Mouse (Mus musculus) cerebellum, adult 2 months (tissue): ENCODE results near the gene Lrrc36. TPM values are rescaled to one million over a fixed set of nuclear protein-coding genes. Genes with fewer than 3 reads are reported as not detected.

Source experiments
- DNase-seq, 2 experiments: peaks; one replicate each; pipeline ENCODE4 v3.0.0; 2021
- H3K27ac ChIP-seq: fragments of 200-500 bp; 2 replicates; pipeline ENCODE4 v1.5.1; 2012; ENCODE audit warnings: low read length, control low read depth, inconsistent platforms; ENCODE audit not compliant: insufficient read depth
- H3K27me3 ChIP-seq: fragments of 200-500 bp; 2 replicates; pipeline ENCODE4 v1.6.1; 2012; ENCODE audit warnings: inconsistent platforms, mild to moderate bottlenecking, low read length, moderate library complexity; ENCODE audit not compliant: control insufficient read depth, insufficient read depth
- H3K4me1 ChIP-seq: fragments of 200-500 bp; 2 replicates; pipeline ENCODE4 v1.6.1; 2011; ENCODE audit warnings: low read length; ENCODE audit not compliant: control insufficient read depth, insufficient read depth
- H3K4me3 ChIP-seq: fragments of 200-500 bp; replicated peaks from 2 replicates; pipeline ENCODE3; 2011; ENCODE audit warnings: mild to moderate bottlenecking, low read depth, low read length, control low read depth; ENCODE audit not compliant: insufficient read depth
- CTCF ChIP-seq: fragments of 200-500 bp; IDR thresholded peaks from 2 replicates; pipeline ENCODE4 v1.5.1; 2011; ENCODE audit warnings: low read depth, mild to moderate bottlenecking, control low read depth, low read length, moderate library complexity, borderline replicate concordance; ENCODE audit not compliant: insufficient read depth
- POLR2A ChIP-seq: fragments of 200-500 bp; IDR thresholded peaks from 2 replicates; pipeline ENCODE4 v1.6.1; 2011; ENCODE audit warnings: low read length, control low read depth, borderline replicate concordance; ENCODE audit not compliant: insufficient read depth
- WGBS: fragments of 180-500 bp; shearing (Covaris S2); methylation state at CpG from one replicate; pipeline ENCODE4 v1.1.7; 2018; 5-methylcytosine and 5-hydroxymethylcytosine counted together
- polyA plus RNA-seq: library from polyadenylated mRNA; depleted of rRNA; stranded (reverse); fragments of >200 nt; gene quantifications from 2 replicates; pipeline ENCODE4 v1.2.3, GENCODE M21; 2012

Gene Lrrc36
- polyA plus RNA-seq, 1 experiment = 0.65 TPM

GRCm38 (mm10) chr8:105473816-105474606 lies 60.6 kb downstream of the Lrrc36 start:
- no peak for DNase-seq
- no peaks in the 10 kb centered on the region for H3K27me3 ChIP-seq
- WGBS = 31% methylated on average over 17 of the region's 17 CpGs
- TF ChIP-seq CTCF (no peak), POLR2A (no peak)
- no peak overlapping the region for H3K4me3 ChIP-seq
- peaks cover 11% of the 10 kb centered on the region; the same call in 1 of the 2 replicates for H3K4me1 ChIP-seq
- H3K27ac ChIP-seq = no peak overlapping the region

- Histone ChIP-seq H3K4me3 (no peak overlapping the region), H3K27ac (no peak overlapping the region), H3K27me3 (no peaks in the 10 kb centered on the region), H3K4me1 (peaks cover 4% of the 10 kb centered on the region; the same call in 1 of the 2 replicates)
- DNase-seq = no peak
- TF ChIP-seq POLR2A = no peak
- TF ChIP-seq CTCF = no peak
- 43% methylated on average over 5 of the region's 5 CpGs for WGBS
Observed at GRCm38 (mm10) chr8:105474680-105475079, 61.3 kb downstream of the Lrrc36 start.

- 0 out of 2 replicates have a peak, but pooled peaks cover 3% of the 10 kb centered on the region for H3K4me1 ChIP-seq
- no peaks in the 10 kb centered on the region for H3K27me3 ChIP-seq
- no peak overlapping the region for H3K4me3 ChIP-seq
- 62% methylated on average over 4 of the region's 4 CpGs for WGBS
- no peak for DNase-seq
- H3K27ac ChIP-seq = no peak overlapping the region
- TF ChIP-seq CTCF (no peak), POLR2A (no peak)
Observed at GRCm38 (mm10) chr8:105475254-105475653, 61.9 kb downstream of the Lrrc36 start.

- Histone ChIP-seq H3K4me3 (no peak overlapping the region), H3K27ac (no peak overlapping the region), H3K4me1 (0 out of 2 replicates have a peak, but pooled peaks cover 3% of the 10 kb centered on the region), H3K27me3 (no peaks in the 10 kb centered on the region)
- TF ChIP-seq CTCF (no peak), POLR2A (no peak)
- no peak for DNase-seq
- WGBS = 87% methylated on average over 8 of the region's 8 CpGs
Observed at GRCm38 (mm10) chr8:105475742-105476141, 62.4 kb downstream of the Lrrc36 start.

GRCm38 (mm10) chr8:105476161-105476560 lies 62.8 kb downstream of the Lrrc36 start:
- 0 out of 2 replicates have a peak, but pooled peaks cover 3% of the 10 kb centered on the region for H3K4me1 ChIP-seq
- no peak overlapping the region for H3K27ac ChIP-seq
- WGBS = 82% methylated on average over 7 of the region's 7 CpGs
- TF ChIP-seq CTCF (no peak), POLR2A (no peak)
- H3K27me3 ChIP-seq = no peaks in the 10 kb centered on the region
- no peak overlapping the region for H3K4me3 ChIP-seq
- no peak for DNase-seq

GRCm38 (mm10) chr8:105476628-105477413 lies 63.5 kb downstream of the Lrrc36 start:
- peak; percentile 75 to 83 for DNase-seq
- Histone ChIP-seq H3K27ac (no peak overlapping the region), H3K4me3 (no peak overlapping the region), H3K27me3 (no peaks in the 10 kb centered on the region), H3K4me1 (0 out of 2 replicates have a peak, but pooled peaks cover 3% of the 10 kb centered on the region)
- 47% methylated on average over 25 of the region's 25 CpGs for WGBS
- TF ChIP-seq POLR2A = no peak
- TF ChIP-seq CTCF = peak; percentile 96

- Histone ChIP-seq H3K27ac (no peak overlapping the region), H3K4me3 (no peak overlapping the region), H3K27me3 (no peaks in the 10 kb centered on the region), H3K4me1 (0 out of 2 replicates have a peak, but pooled peaks cover 3% of the 10 kb centered on the region)
- no peak for TF ChIP-seq CTCF
- no peak for TF ChIP-seq POLR2A
- no peak for DNase-seq
- WGBS = 66% methylated on average over 3 of the region's 3 CpGs
Observed at GRCm38 (mm10) chr8:105477792-105478191, 64.4 kb downstream of the Lrrc36 start.

- 39% methylated on average over 2 of the region's 2 CpGs for WGBS
- H3K4me3 ChIP-seq = no peak overlapping the region
- TF ChIP-seq POLR2A (no peak), CTCF (no peak)
- no peak overlapping the region for H3K27ac ChIP-seq
- no peaks in the 10 kb centered on the region for H3K27me3 ChIP-seq
- DNase-seq = no peak
- no peaks in the 10 kb centered on the region for H3K4me1 ChIP-seq
Observed at GRCm38 (mm10) chr8:105481013-105481412, 67.6 kb downstream of the Lrrc36 start.
